Mouse (Mus musculus): ENCODE measurements at regions not wholly inside any gene's neighbourhood (a gene's known extent, or its start where the extent isn't known, plus 50 kb on each side); places are given as distances from the start of the nearest gene placed in this dataset.

DNA sequence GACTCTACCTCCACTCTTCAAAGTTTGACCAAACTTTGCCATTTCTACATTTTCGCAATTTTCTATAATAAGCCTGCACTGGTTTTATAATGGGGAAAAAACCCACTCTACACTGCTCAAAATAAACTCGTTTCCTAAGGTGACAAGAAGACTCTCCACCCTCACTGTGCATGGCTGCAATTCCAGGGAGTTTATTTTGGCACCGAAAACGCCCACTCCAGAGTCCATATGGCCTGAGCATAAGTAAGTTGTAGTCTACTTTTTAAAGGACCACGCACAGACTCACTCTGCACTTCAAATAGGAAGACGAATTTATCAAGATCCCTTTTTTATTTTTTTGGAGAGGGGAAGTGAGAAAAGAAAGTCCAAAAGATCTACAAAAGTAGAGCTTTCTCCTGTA is 219.4 kb downstream of the Pdcd6ip start:
- H3K36me3 ChIP-seq (ENCODE audit: control insufficient read depth, insufficient read depth, low read length): no peaks in the 10 kb centered on the region
- no peaks in the 10 kb centered on the region for H3K9me3 ChIP-seq (ENCODE audit: control insufficient read depth, low read length)
- 61% methylated on average over 6 of the region's 6 CpGs for WGBS
- H3K4me2 ChIP-seq (ENCODE audit: low read length): no peak overlapping the region
- H3K9ac ChIP-seq (ENCODE audit: low read length): no peak overlapping the region
- H3K27me3 ChIP-seq (ENCODE audit: control insufficient read depth, insufficient read depth, low read length): no peaks in the 10 kb centered on the region
- no peak overlapping the region for H3K27ac ChIP-seq (replicated peaks in 1 of 2; ENCODE audit: control insufficient read depth in 1 of 2, insufficient read depth in 1 of 2, low read depth in 2 of 2, low read length in 2 of 2)
- H3K4me3 ChIP-seq (ENCODE audit: control insufficient read depth in 1 of 2, insufficient read depth in 1 of 2, low read depth in 1 of 2, low read length in 2 of 2): no peak overlapping the region
- ATAC-seq (ENCODE audit: insufficient number of reproducible peaks, insufficient read depth, low FRiP score, low read depth): no peak
- H3K4me1 ChIP-seq (ENCODE audit: control insufficient read depth in 2 of 2, insufficient read depth in 2 of 2, low read length in 2 of 2): no peaks in the 10 kb centered on the region

DNA sequence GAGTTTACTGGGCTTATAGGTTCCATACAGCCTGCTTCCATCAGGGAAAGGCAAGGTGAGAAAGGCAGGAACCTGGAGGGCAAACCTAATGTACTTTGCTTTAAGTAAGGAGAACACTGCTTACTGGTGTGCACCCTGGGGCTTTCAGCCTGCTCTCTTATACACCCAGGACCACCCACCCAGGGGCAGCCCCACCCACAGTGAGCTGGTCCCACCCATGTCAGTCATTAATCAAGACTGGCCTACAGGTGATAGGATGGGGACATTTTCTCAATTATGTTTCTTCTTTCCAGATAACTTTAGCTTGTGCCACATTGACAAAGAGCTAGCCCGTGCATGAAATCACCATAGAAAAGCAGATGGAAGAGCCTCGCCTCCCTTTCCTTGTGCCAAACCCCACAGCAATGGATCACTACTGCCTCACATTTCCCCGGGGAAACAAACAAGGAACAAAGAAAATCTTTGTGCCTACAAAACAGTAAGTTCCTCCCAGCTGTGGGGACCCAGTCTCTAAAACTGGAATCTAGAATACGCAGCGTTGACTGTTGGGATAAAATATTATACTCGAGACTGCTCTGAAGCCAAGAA is 221.5 kb downstream of the Pdcd6ip start:
- Histone ChIP-seq H3K36me3 (ENCODE audit: control insufficient read depth, insufficient read depth, low read length) (no peaks in the 10 kb centered on the region), H3K9me3 (ENCODE audit: control insufficient read depth, low read length) (no peaks in the 10 kb centered on the region), H3K4me3 (ENCODE audit: control insufficient read depth in 1 of 2, insufficient read depth in 1 of 2, low read depth in 1 of 2, low read length in 2 of 2) (no peak overlapping the region), H3K9ac (ENCODE audit: low read length) (no peak overlapping the region), H3K27me3 (ENCODE audit: control insufficient read depth, insufficient read depth, low read length) (no peaks in the 10 kb centered on the region), H3K27ac (replicated peaks in 1 of 2; ENCODE audit: control insufficient read depth in 1 of 2, insufficient read depth in 1 of 2, low read depth in 2 of 2, low read length in 2 of 2) (no peak overlapping the region), H3K4me1 (ENCODE audit: control insufficient read depth in 2 of 2, insufficient read depth in 2 of 2, low read length in 2 of 2) (no peaks in the 10 kb centered on the region), H3K4me2 (ENCODE audit: low read length) (no peak overlapping the region)
- 75% methylated on average over 6 of the region's 6 CpGs for WGBS
- ATAC-seq (ENCODE audit: insufficient number of reproducible peaks, insufficient read depth, low FRiP score, low read depth): no peak

DNA sequence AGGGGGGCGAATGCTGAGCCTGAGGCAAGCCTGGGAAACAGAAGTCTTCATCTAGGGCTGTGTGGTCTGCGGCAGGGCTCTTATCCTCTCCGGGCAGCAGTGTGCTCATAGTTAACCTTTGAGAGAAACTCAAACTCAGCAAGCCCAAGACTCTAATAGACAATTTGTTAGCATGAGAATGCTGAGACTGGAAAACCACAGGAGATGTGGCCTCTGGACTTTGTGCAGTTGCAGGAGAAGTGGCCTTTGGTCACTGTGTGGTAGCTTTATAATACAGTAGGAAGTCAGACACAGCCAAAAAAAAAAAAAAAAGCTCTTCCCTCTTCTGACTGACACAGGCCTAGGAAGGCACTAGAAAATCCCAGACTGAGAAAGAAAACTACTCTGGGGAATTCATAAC is 228.2 kb downstream of the Pdcd6ip start:
- H3K4me1 ChIP-seq (ENCODE audit: control insufficient read depth in 2 of 2, insufficient read depth in 2 of 2, low read length in 2 of 2): no peaks in the 10 kb centered on the region
- 79% methylated on average over 3 of the region's 3 CpGs for WGBS
- H3K36me3 ChIP-seq (ENCODE audit: control insufficient read depth, insufficient read depth, low read length): no peaks in the 10 kb centered on the region
- no peak overlapping the region for H3K4me3 ChIP-seq (ENCODE audit: control insufficient read depth in 1 of 2, insufficient read depth in 1 of 2, low read depth in 1 of 2, low read length in 2 of 2)
- no peak overlapping the region for H3K27ac ChIP-seq (replicated peaks in 1 of 2; ENCODE audit: control insufficient read depth in 1 of 2, insufficient read depth in 1 of 2, low read depth in 2 of 2, low read length in 2 of 2)
- no peaks in the 10 kb centered on the region for H3K27me3 ChIP-seq (ENCODE audit: control insufficient read depth, insufficient read depth, low read length)
- no peak for ATAC-seq (ENCODE audit: insufficient number of reproducible peaks, insufficient read depth, low FRiP score, low read depth)
- H3K9me3 ChIP-seq (ENCODE audit: control insufficient read depth, low read length): peaks cover 8% of the 10 kb centered on the region
- no peak overlapping the region for H3K9ac ChIP-seq (ENCODE audit: low read length)
- no peak overlapping the region for H3K4me2 ChIP-seq (ENCODE audit: low read length)

DNA sequence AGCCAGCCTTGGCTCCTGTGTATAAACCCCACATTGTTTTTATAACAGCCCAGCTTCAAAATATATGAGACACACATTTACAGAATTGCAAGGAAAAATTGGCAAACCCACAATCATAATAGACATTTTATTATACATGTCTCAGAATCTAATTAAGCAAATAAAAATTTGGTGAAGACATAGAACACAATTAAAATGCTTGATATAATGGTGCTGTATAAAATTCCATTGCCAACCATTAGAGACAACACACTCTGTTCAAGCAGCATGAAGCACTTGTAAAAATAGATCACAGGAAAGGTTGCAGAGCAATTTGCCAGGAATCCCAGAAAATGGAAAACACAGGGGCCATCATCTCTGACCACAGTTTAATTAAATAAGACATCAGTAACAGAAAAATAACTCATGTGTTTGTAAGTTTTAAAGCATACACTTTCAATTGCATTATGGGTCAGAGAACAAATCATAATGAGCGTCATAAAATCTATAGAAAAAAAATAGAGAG is 229.2 kb downstream of the Pdcd6ip start:
- no peaks in the 10 kb centered on the region for H3K4me1 ChIP-seq (ENCODE audit: control insufficient read depth in 2 of 2, insufficient read depth in 2 of 2, low read length in 2 of 2)
- H3K27ac ChIP-seq (replicated peaks in 1 of 2; ENCODE audit: control insufficient read depth in 1 of 2, insufficient read depth in 1 of 2, low read depth in 2 of 2, low read length in 2 of 2): no peak overlapping the region
- H3K4me2 ChIP-seq (ENCODE audit: low read length): no peak overlapping the region
- no peaks in the 10 kb centered on the region for H3K36me3 ChIP-seq (ENCODE audit: control insufficient read depth, insufficient read depth, low read length)
- H3K9me3 ChIP-seq (ENCODE audit: control insufficient read depth, low read length): peaks cover 8% of the 10 kb centered on the region
- no peaks in the 10 kb centered on the region for H3K27me3 ChIP-seq (ENCODE audit: control insufficient read depth, insufficient read depth, low read length)
- WGBS: 88% methylated on average over 1 of the region's 1 CpGs
- no peak overlapping the region for H3K9ac ChIP-seq (ENCODE audit: low read length)
- no peak for ATAC-seq (ENCODE audit: insufficient number of reproducible peaks, insufficient read depth, low FRiP score, low read depth)
- H3K4me3 ChIP-seq (ENCODE audit: control insufficient read depth in 1 of 2, insufficient read depth in 1 of 2, low read depth in 1 of 2, low read length in 2 of 2): no peak overlapping the region

DNA sequence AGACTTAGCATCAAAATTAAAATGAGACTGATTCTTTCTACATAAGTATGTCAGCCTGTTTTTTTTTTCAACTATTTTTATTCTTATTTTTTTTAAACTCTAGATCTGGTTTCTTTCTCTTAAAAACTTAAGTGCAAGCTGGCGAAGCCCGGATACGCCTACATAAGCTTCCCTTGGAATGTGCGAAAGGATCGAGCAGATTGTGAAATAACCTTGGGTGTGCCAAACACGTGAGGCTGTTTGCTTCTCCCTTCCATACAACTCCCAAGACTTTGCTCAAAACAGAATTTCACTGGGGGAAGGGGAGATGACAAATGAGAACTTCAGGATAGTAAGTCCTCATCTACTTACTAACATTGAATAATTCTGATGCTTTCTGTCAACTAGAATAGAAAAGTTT is 236.3 kb downstream of the Pdcd6ip start:
- ATAC-seq (ENCODE audit: insufficient number of reproducible peaks, insufficient read depth, low FRiP score, low read depth): no peak

DNA sequence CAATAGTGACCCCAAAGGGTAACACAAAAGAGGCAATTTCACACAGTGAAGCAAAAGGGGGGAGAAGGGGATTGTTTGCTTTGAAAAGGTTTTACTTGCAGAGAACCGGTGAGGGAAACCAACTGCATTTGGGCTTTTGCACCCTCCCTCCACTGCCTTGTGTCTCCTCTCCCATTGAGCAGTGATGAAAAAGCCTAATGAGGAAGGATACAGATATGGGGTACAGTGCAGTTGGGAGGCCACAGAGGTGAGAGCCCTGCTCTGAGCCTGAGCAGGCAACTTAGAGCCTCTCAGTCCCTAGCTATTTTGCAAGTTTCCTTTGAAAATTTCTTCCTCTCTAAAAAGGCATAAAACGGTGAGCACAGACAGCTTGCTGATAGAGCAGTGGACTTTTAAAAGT is 245.2 kb downstream of the Pdcd6ip start:
- 50% methylated on average over 2 of the region's 2 CpGs for WGBS
- Histone ChIP-seq H3K27me3 (ENCODE audit: control insufficient read depth, insufficient read depth, low read length) (no peaks in the 10 kb centered on the region), H3K9me3 (ENCODE audit: control insufficient read depth, low read length) (no peaks in the 10 kb centered on the region), H3K4me2 (ENCODE audit: low read length) (no peak overlapping the region), H3K9ac (ENCODE audit: low read length) (no peak overlapping the region), H3K36me3 (ENCODE audit: control insufficient read depth, insufficient read depth, low read length) (no peaks in the 10 kb centered on the region), H3K4me3 (ENCODE audit: control insufficient read depth in 1 of 2, insufficient read depth in 1 of 2, low read depth in 1 of 2, low read length in 2 of 2) (no peak overlapping the region), H3K27ac (replicated peaks in 1 of 2; ENCODE audit: control insufficient read depth in 1 of 2, insufficient read depth in 1 of 2, low read depth in 2 of 2, low read length in 2 of 2) (no peak overlapping the region), H3K4me1 (ENCODE audit: control insufficient read depth in 2 of 2, insufficient read depth in 2 of 2, low read length in 2 of 2) (no peaks in the 10 kb centered on the region)
- ATAC-seq (ENCODE audit: insufficient number of reproducible peaks, insufficient read depth, low FRiP score, low read depth): no peak

More for the DNA sequence above, 236.3 kb downstream of the Pdcd6ip start:
- H3K36me3 ChIP-seq (ENCODE audit: control insufficient read depth, insufficient read depth, low read length): no peaks in the 10 kb centered on the region
- no peak overlapping the region for H3K27ac ChIP-seq (replicated peaks in 1 of 2; ENCODE audit: control insufficient read depth in 1 of 2, insufficient read depth in 1 of 2, low read depth in 2 of 2, low read length in 2 of 2)
- H3K4me1 ChIP-seq (ENCODE audit: control insufficient read depth in 2 of 2, insufficient read depth in 2 of 2, low read length in 2 of 2): no peaks in the 10 kb centered on the region
- no peak overlapping the region for H3K4me2 ChIP-seq (ENCODE audit: low read length)
- no peak overlapping the region for H3K4me3 ChIP-seq (ENCODE audit: control insufficient read depth in 1 of 2, insufficient read depth in 1 of 2, low read depth in 1 of 2, low read length in 2 of 2)
- WGBS: 83% methylated on average over 6 of the region's 6 CpGs
- no peak overlapping the region for H3K9ac ChIP-seq (ENCODE audit: low read length)
- peaks cover 3% of the 10 kb centered on the region; the same call in 1 of the 2 replicates for H3K9me3 ChIP-seq (ENCODE audit: control insufficient read depth, low read length)
- H3K27me3 ChIP-seq (ENCODE audit: control insufficient read depth, insufficient read depth, low read length): no peaks in the 10 kb centered on the region

DNA sequence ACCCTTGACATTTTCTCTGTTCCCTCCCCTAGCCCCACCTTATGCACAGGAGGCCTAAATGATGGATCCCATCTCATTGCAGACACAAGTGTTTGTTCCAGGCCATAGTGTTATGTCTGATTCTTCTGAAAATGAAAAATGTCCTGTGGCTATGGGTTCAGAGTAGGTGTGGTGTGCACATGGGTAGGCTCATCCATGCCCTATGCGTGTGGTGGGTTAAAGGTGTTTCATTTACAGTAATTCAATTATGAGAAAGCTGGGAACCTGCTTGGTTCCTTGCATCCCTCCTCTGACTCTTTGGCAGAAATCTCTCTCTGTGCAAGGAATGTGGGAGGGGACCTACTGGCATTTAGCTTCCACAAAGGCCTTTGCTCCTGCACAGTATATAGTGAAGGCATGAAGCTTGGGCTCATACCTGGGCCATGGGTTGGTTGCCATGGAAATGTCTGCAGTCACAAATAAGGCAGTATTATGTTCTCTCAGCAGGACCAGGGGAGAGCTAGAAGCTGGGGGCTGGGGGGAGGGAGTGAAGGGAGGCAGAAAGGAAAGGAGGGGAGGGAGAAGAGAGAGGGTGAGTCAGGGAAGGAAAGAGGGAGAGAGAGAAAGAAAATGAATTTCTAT is 245.7 kb downstream of the Pdcd6ip start:
- 87% methylated on average over 1 of the region's 1 CpGs for WGBS
- H3K4me1 ChIP-seq (ENCODE audit: control insufficient read depth in 2 of 2, insufficient read depth in 2 of 2, low read length in 2 of 2): no peaks in the 10 kb centered on the region
- H3K9me3 ChIP-seq (ENCODE audit: control insufficient read depth, low read length): no peaks in the 10 kb centered on the region
- no peaks in the 10 kb centered on the region for H3K36me3 ChIP-seq (ENCODE audit: control insufficient read depth, insufficient read depth, low read length)
- no peak overlapping the region for H3K4me2 ChIP-seq (ENCODE audit: low read length)
- no peak overlapping the region for H3K27ac ChIP-seq (replicated peaks in 1 of 2; ENCODE audit: control insufficient read depth in 1 of 2, insufficient read depth in 1 of 2, low read depth in 2 of 2, low read length in 2 of 2)
- H3K27me3 ChIP-seq (ENCODE audit: control insufficient read depth, insufficient read depth, low read length): no peaks in the 10 kb centered on the region
- H3K9ac ChIP-seq (ENCODE audit: low read length): no peak overlapping the region
- ATAC-seq (ENCODE audit: insufficient number of reproducible peaks, insufficient read depth, low FRiP score, low read depth): no peak
- no peak overlapping the region for H3K4me3 ChIP-seq (ENCODE audit: control insufficient read depth in 1 of 2, insufficient read depth in 1 of 2, low read depth in 1 of 2, low read length in 2 of 2)

DNA sequence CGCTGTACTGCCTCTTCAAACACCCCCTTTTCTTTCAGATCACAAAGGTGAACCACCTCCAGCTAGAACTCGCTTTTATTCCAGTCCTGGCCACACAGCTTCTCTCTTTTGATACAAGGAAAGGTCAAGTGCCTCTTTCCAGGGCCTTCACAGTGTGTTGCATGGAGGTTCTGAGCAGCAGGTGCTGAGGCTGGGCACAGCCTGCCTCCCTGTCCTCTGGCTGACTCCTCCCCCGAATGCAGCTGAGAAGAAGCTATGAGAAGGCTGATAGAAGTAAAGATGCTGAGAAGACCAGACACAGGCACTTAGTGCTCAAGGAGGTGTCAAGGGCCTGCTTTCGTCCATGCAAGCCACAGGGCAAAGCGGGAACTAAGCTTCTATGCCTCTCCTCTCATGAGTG is 248.2 kb downstream of the Pdcd6ip start:
- Histone ChIP-seq H3K9ac (ENCODE audit: low read length) (no peak overlapping the region), H3K27ac (replicated peaks in 1 of 2; ENCODE audit: control insufficient read depth in 1 of 2, insufficient read depth in 1 of 2, low read depth in 2 of 2, low read length in 2 of 2) (no peak overlapping the region), H3K36me3 (ENCODE audit: control insufficient read depth, insufficient read depth, low read length) (no peaks in the 10 kb centered on the region), H3K4me2 (ENCODE audit: low read length) (no peak overlapping the region), H3K9me3 (ENCODE audit: control insufficient read depth, low read length) (no peaks in the 10 kb centered on the region), H3K4me1 (ENCODE audit: control insufficient read depth in 2 of 2, insufficient read depth in 2 of 2, low read length in 2 of 2) (no peaks in the 10 kb centered on the region), H3K4me3 (ENCODE audit: control insufficient read depth in 1 of 2, insufficient read depth in 1 of 2, low read depth in 1 of 2, low read length in 2 of 2) (no peak overlapping the region), H3K27me3 (ENCODE audit: control insufficient read depth, insufficient read depth, low read length) (no peaks in the 10 kb centered on the region)
- ATAC-seq (ENCODE audit: insufficient number of reproducible peaks, insufficient read depth, low FRiP score, low read depth): no peak
- 66% methylated on average over 5 of the region's 5 CpGs for WGBS

All from heart, embryonic 14.5 days (tissue).